Mouse (Mus musculus): ENCODE results near the gene Fcna.

GRCm38 (mm10) chr2:25660279-25660678, 32.4 kb upstream of the Fcna start:
- no peak for TF ChIP-seq CTCF (IDR thresholded peaks at IDR 0.05 in 2 of 3, conservative IDR thresholded peaks at IDR 0.05 in 1 of 3; ENCODE audit: control insufficient read depth in 1 of 3, insufficient read depth in 1 of 3, low read depth in 2 of 3, low read length in 3 of 3, poor library complexity in 1 of 3, severe bottlenecking in 1 of 3)
- TF ChIP-seq NELFE (IDR thresholded peaks at IDR 0.05; ENCODE audit: low read depth, low read length), result no peak
- TF ChIP-seq USF2 (IDR thresholded peaks at IDR 0.05; ENCODE audit: borderline replicate concordance in 1 of 2, insufficient read depth in 1 of 2, low read depth in 1 of 2, low read length in 2 of 2), result no peak
- no peak for TF ChIP-seq ZMIZ1 (IDR thresholded peaks at IDR 0.05; ENCODE audit: low read depth, low read length)
